Mouse (Mus musculus) Patski (cell line): ENCODE measurements around the gene Mmp25. TPM values are rescaled to one million over a fixed set of nuclear protein-coding genes. Genes with fewer than 3 reads are reported as not detected.

Experiments
- ATAC-seq: fragments of 100-300 bp; one replicate; pipeline ENCODE4 v1.8.0; 2021
- CTCF ChIA-PET: fragments of 350-600 bp; sonication (Branson Sonifier 250); formaldehyde crosslinking; loops from one replicate; lab custom pipeline; 2022; ENCODE audit warnings: inconsistent platforms; lab: Charles Lee
- POLR2A ChIA-PET: fragments of 350-600 bp; sonication (Branson Sonifier 250); formaldehyde crosslinking; loops from one replicate; lab custom pipeline; 2022; ENCODE audit warnings: antibody characterized with exemption, inconsistent platforms; lab: Charles Lee
- DNase-seq: peaks from one replicate; pipeline ENCODE4 v3.0.0-alpha.2; 2011; ENCODE audit warnings: low read depth, low spot score
- H3K27me3 ChIP-seq: fragments of 371-371 bp; one replicate; pipeline ENCODE4 v1.5.1; 2021
- CTCF ChIP-seq: fragments of 100-300 bp; IDR thresholded peaks from one replicate; pipeline ENCODE4 v1.5.1; 2021
- in situ Hi-C: fragments of 300-500 bp; cut with MboI; formaldehyde crosslinking; loops from 3 replicates; pipeline ENCODE4 v1.11.1; 2018; ENCODE audit warnings: low pct_unique_long_range_greater_than_20kb, mixed read lengths
- polyA plus RNA-seq: library from polyadenylated mRNA; unstranded; gene quantifications from one replicate; pipeline ENCODE4 v1.2.3, GENCODE M21; 2021

Mmp25 gene
- polyA plus RNA-seq, 1 experiment from 2014 or later = not detected

- ATAC-seq = peak; percentile 100
- H3K27me3 ChIP-seq = no peaks in the 10 kb centered on the region
- peak; percentile 66 for DNase-seq
- in situ Hi-C loops = no loop called here
- ChIA-PET POLR2A (interaction anchor here (1.3 kb wide), 1 partner anchor 13 kb away, joined by 3 read pairs; no protein-coding TSS in a partner anchor), CTCF (interaction anchor here (0.8 to 2.4 kb wide), 5 partner anchors 12 to 22 kb away, joined by 3 to 9 read pairs (median 7); no protein-coding TSS in a partner anchor)
- no peak for TF ChIP-seq CTCF
These were observed 52.7 kb downstream of the Mmp25 start for GRCm38 (mm10) chr17:23592208-23592925.

GRCm38 (mm10) chr17:23587253-23587652 is 57.8 kb downstream of the Mmp25 start:
- no peaks in the 10 kb centered on the region for H3K27me3 ChIP-seq
- DNase-seq = no peak
- ChIA-PET POLR2A (no interaction called here), CTCF (no interaction called here)
- no peak for ATAC-seq
- TF ChIP-seq CTCF = no peak
- in situ Hi-C loops = no loop called here

- ATAC-seq (peak; percentile 27), DNase-seq (no peak)
- no peaks in the 10 kb centered on the region for H3K27me3 ChIP-seq
- ChIA-PET CTCF (no interaction called here), POLR2A (no interaction called here)
- no peak for TF ChIP-seq CTCF
- in situ Hi-C loops = no loop called here
These were observed 59.2 kb downstream of the Mmp25 start for GRCm38 (mm10) chr17:23585721-23586491.

GRCm38 (mm10) chr17:23584786-23585185 is 60.3 kb downstream of the Mmp25 start:
- POLR2A ChIA-PET = no interaction called here
- in situ Hi-C loops = no loop called here
- TF ChIP-seq CTCF = no peak
- peak; percentile 70 for ATAC-seq
- no peaks in the 10 kb centered on the region for H3K27me3 ChIP-seq
- DNase-seq = no peak
- CTCF ChIA-PET = interaction anchor here (1.1 to 1.2 kb wide), 2 partner anchors 13 to 26 kb away, joined by 3 read pairs; no protein-coding TSS in a partner anchor

Other genes starting within 250 kb of the Mmp25 start
- not detected for gene Vmn2r117, start 165.6 kb downstream of the Mmp25 start, polyA plus RNA-seq
- gene Zfp213, start 81.0 kb downstream of the Mmp25 start, polyA plus RNA-seq = 8.6 TPM
- gene Zfp13, start 45.8 kb downstream of the Mmp25 start, polyA plus RNA-seq = 6.8 TPM
- not detected for gene Zscan10, start 44.4 kb downstream of the Mmp25 start, polyA plus RNA-seq
- 0.22 TPM for gene Bicdl2, start 15.2 kb upstream of the Mmp25 start, polyA plus RNA-seq
- gene Hcfc1r1, start 28.3 kb upstream of the Mmp25 start, polyA plus RNA-seq = 261 TPM
- gene Thoc6, start 28.6 kb upstream of the Mmp25 start, polyA plus RNA-seq = 32.9 TPM
- 421 TPM for gene Tnfrsf12a, start 32.2 kb upstream of the Mmp25 start, polyA plus RNA-seq
- gene Cldn6, start 34.0 kb upstream of the Mmp25 start, polyA plus RNA-seq = not detected
- 0.05 TPM for gene Cldn9, start 38.7 kb upstream of the Mmp25 start, polyA plus RNA-seq
- gene 1520401A03Rik, start 77.5 kb upstream of the Mmp25 start, polyA plus RNA-seq = not detected
- gene Pkmyt1, start 81.1 kb upstream of the Mmp25 start, polyA plus RNA-seq = 13.3 TPM
- 7.3 TPM for gene Paqr4, start 95.6 kb upstream of the Mmp25 start, polyA plus RNA-seq
- not detected for gene Kremen2, start 100.6 kb upstream of the Mmp25 start, polyA plus RNA-seq
- 96.0 TPM for gene Flywch1, start 126.3 kb upstream of the Mmp25 start, polyA plus RNA-seq
- gene Flywch2, start 140.8 kb upstream of the Mmp25 start, polyA plus RNA-seq = 7.9 TPM
- gene Srrm2, start 145.3 kb upstream of the Mmp25 start, polyA plus RNA-seq = 314 TPM
- 610 TPM for gene Elob, start 183.9 kb upstream of the Mmp25 start, polyA plus RNA-seq
- gene Prss33, start 190.8 kb upstream of the Mmp25 start, polyA plus RNA-seq = not detected
- gene Prss32, start 198.6 kb upstream of the Mmp25 start, polyA plus RNA-seq = 0.45 TPM
- 0.35 TPM for gene Prss41, start 198.9 kb upstream of the Mmp25 start, polyA plus RNA-seq
- gene Prss21, start 222.8 kb upstream of the Mmp25 start, polyA plus RNA-seq = not detected
- not detected for gene Dcpp1, start 235.6 kb upstream of the Mmp25 start, polyA plus RNA-seq
- not detected for gene Dcpp2, start 235.6 kb upstream of the Mmp25 start, polyA plus RNA-seq